Mouse (Mus musculus) c-Kit-negative CD71-positive TER-119-positive erythroid progenitor cells, embryonic 14.5 days (primary cell): ENCODE measurements around the gene Batf2.
A peak's percentile ranks its signal among the peaks of the same experiment; 100 is the strongest.
"Not testable (repeated sequence)": the region's sequence is repeated elsewhere in the genome, so short reads cannot be mapped to it uniquely, and the experiment has no call there.

Source experiments
- DNase-seq: peaks from one replicate; pipeline ENCODE4 v3.0.0-alpha.2; 2013; ENCODE audit warnings: low read depth, low spot score

Batf2 gene

DNA sequence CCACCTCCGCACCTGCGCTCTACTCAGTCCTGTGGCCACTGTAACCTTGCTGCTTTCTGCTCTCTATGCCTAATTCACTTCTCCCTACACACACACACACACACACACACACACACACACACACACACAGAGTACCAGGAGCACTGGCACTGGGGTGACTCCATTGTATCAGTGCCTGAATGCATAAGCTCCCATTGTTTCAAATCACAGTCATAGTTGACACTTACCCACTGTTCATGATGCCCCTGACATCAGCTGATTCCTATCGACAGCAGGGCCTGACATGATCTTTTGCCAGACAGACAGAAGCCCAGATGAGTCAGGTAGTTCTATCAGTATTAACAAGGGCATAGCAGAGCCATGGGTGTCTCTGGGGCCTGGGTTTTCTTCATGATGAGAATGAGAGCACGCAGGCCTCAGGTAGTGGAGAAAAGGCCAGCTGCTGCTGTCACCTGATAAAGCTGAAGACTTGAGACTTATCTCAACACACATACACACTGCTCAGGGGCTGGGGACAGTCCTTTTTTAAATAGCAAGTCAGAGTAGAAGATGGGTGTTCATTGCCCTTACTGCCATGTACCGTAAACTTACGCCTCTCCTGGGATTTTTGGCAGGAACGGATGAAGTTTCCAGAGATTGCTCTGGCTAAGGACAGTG is 8.5 kb upstream of the Batf2 start:
- peak; percentile 65 for DNase-seq

GRCm38 (mm10) chr19:6133197-6133596 is 7.6 kb upstream of the Batf2 start:
- DNase-seq, result not testable (repeated sequence)

- no peak for DNase-seq
Observed at GRCm38 (mm10) chr19:6136397-6136796, 4.4 kb upstream of the Batf2 start.

DNA sequence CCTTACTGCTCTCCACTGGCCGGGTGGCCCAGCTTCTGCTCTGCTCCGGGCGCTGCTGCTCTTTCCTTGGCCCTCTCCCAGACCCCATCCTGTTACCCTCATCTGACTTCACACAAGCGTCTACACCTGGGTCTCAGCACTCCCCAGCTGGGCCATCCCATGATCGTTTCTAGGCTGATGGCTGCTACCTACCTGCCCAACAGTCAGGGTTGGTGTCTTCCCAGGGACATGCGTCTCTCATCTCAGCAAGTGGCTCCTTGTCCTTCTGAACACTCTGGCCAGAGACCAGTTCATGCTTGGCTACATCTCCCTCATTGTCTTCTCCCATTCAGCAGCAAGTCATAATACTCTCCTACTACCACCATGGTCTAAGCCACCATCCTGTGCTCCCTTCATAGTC is 1.1 kb upstream of the Batf2 start:
- DNase-seq, result no peak

GRCm38 (mm10) chr19:6140374-6140677 is 457 bp upstream of the Batf2 start:
- DNase-seq, result no peak

DNA sequence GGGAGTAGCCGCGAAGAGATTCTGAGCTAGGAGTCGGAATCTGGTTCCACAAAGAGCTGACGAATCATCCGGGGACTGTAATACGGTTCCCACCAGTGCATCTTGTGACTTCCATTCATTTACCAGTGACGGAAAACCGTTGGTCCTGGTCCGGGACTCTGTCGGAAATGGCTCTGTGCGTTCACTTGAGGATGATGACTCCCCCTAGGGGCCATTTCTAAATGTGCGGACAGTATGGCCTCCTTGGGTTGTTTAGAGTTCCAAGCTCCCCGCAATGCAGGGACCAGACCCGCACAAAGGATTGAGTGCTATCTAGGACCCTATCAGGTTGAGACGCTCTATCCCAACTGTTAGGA is 589 bp downstream of the Batf2 start, which contains the start of gene Arl2:
Gene Arl2 (minus strand): TSS at position 155 of the 356 bp plus-strand sequence.
- peak; percentile 85 for DNase-seq

DNA sequence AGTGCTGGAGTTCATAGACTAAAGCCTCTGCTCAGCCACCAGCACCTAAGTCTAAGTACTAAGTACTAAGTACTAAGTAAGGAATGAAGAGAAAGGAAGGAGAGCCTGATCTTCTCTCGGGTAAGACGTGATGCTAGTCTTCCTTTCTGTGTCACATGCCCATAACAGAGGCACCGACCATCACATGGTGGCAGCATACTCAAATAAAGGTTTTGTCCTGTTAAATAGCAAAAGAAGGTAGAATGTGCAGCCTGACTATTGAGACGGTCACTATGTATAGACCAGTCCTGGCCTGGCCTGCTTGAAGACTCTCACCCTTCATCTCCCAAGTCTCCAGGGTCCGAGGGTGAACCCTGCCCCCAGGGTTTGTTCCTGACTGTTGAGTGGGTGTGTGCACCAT is 4.1 kb downstream of the Batf2 start:
- DNase-seq, result no peak

DNA sequence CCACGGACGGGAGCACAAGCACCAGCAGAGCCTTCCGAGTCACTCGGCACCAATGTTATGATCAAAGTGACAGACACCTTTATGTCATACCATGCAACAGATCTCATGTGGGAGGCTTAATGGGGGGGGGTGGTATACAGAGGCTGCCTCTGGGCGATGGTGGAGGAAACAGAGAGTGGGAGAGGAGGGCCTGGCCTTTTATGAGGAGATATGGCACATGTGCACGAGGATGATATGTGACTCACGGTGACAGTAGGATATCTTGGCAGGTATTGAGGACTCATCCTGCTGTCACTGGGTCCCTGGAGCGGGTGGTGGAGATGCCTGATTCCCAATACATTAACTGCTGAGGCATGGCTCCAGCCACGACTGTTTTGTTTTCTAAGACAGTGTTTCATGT is 14.4 kb downstream of the Batf2 start:
- no peak for DNase-seq

- DNase-seq, result no peak
Observed at GRCm38 (mm10) chr19:6156372-6156771, 15.6 kb downstream of the Batf2 start.

GRCm38 (mm10) chr19:6157220-6157619 is 16.4 kb downstream of the Batf2 start:
- DNase-seq, result no peak

DNA sequence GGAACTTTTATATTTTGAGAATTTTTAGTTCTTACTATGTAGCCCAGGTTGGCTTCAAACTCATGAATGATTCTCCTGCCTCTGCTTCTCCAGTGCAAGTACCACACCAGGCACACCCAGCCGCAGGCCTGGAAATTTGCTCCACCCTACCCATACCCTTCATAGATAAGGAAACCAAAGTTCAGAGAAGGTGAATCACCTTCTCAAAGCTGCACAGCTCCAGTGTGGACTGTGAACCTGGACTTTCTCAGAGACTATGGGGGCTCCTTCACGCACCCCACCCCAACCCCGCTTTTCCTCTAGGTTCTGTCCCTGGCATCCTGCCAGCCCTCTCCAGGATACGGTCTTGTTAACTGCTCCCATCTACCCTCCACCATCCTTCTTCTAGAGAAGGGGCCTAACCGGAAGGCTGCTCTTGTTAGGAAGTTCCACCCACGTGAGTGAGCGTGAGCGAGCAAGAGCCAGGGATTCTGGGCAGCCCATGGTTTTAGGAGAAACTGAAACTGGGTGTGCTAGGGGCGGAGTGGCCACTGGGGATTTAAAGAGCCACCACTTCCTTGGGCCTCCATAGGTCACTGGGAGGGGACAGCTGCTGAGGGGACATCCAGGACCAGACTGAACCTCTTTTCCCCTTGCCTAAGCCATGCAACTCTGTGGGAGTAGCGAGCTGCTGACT is 23.2 kb downstream of the Batf2 start:
- no peak for DNase-seq

DNA sequence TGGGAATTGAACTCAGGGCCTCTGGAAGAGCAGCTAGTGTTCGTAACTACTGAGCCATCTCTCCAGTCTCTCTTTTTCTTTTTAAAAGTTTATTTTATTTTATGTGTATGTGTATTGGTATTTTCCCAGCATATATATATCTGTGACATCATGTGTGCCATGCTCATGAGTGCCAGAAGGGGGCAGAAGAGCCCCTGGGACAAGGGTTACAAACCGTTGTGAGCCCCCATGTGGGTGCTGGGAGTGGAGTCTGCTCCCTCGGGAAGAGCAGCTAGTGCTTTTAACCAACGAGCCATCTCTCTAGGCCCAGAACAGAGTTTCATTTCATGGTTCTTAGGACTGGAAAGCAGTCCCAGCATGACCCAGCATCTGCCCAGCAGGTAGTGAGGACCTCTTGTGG is 26.0 kb downstream of the Batf2 start:
- no peak for DNase-seq

GRCm38 (mm10) chr19:6171215-6171614 is 30.4 kb downstream of the Batf2 start:
- DNase-seq, result no peak

- DNase-seq, result no peak
Observed at GRCm38 (mm10) chr19:6174771-6175170, 34.0 kb downstream of the Batf2 start.

DNA sequence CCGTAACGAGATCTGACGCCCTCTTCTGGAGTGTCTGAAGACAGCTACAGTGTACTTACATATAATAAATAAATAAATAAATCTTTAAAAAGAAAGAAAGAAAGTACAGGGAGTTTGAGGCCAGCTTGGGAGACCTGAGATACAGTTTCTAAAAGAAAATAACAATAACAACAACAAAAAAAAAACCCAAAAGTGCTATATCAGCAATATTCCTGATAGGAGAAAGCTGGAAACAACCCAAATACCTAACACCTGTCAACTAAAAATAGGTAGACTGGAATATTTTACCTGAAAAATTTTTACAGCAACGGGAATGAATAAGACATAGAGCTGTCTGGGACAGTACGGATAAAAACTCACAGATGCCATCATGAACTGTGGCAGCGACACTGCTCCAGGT is 38.0 kb downstream of the Batf2 start:
- DNase-seq, result no peak

GRCm38 (mm10) chr19:6181629-6182028 is 40.8 kb downstream of the Batf2 start:
- DNase-seq, result no peak

- no peak for DNase-seq
Observed at GRCm38 (mm10) chr19:6182534-6182933, 41.8 kb downstream of the Batf2 start.

DNA sequence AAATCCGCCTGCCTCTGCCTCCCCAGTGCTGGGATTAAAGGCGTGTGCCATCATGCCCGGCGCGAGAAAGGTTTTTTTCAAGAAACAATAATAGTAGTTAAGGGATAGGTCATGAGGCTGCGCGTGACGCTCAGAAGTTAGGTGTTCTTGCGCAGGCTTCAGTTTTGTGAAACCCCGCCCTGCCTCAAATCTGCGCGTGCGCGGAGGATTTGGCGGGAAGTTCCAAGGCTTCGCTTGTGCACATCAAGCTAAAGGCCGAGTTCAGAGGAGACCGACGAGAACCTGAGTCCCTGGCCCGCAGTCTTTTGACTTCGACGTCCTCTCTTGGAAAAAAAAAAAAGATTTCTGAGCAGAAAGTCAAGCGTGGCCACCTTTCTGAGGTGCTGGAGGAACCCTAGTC is 43.3 kb downstream of the Batf2 start, which contains the start of gene Majin:
Gene Majin (plus strand): TSS at position 258 of the 400 bp plus-strand sequence.
- DNase-seq, result no peak

DNA sequence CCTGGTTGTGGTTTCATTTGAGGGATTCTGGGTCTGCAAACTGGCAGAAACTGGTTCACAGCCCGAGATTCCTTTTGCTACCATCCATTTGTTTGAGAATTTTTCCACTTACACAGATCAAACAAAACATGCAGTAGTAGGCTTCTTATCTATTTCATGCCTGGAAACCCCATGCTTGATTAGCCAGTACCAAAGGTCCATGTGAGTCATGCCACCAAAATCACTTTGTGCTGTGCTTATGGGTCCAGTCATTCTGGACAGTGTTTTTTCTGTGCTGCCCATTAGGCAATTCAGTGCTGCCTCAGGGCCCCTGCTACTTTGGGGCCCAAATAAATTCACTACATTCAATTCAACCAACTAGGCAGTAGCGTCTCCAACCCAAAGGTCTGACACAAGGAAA is 63.5 kb downstream of the Batf2 start:
- no peak for DNase-seq

- no peak for DNase-seq
Observed at GRCm38 (mm10) chr19:6206716-6207115, 65.9 kb downstream of the Batf2 start.

DNA sequence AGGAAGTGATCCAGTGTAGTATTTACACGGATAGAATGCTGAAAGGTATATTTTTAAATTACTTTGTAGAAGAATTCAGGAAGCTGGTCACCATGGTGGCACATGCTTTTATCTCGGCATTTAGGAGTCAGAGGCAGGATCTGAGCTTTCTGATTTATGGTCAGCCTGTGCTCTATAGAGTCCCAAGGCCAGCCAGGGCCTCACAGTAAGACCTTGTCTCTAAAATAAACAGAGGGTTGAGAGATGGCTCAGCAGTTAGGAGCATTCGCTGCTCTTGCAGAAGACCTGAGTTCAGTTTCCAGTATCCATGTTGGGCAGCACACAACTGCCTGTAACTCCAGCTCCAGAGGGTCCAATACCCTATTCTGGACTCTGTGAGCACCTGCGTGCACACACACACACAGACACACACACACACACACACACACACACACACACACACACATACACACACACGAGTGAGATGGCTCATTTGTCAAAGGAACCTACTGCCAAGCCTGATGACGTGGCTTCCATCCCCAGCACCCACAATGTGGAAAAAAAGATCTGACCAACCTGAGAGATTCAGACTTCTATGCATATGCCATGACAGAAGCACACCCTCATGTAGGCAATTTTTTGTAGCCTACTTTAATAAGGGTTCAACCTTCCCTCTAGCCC is 75.4 kb downstream of the Batf2 start:
- no peak for DNase-seq

DNA sequence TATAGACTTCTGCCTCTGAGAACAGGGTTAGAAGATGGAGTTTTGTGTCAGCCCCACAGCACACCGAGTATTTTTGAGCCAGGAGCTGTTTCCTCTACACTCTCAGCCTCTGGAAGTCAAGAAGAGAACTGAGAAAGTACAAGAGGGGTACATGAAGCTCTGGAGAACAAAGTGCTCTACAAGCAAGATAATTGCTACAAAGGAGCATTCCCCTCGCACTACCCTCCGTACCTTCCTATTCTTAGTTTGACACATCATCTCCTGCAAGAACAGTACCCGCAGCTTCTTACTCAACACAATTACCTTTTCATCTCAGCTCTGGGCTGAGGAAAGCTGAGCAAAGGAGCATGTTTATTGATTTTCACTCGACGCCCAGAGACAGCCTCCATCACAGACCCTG is 77.8 kb downstream of the Batf2 start:
- DNase-seq, result no peak
